Mouse (Mus musculus) T-helper 1 cell (primary cell): ENCODE measurements around the gene Dirc2.

Experiments
- in situ Hi-C: fragments of 300-600 bp; cut with MboI, MseI; formaldehyde crosslinking; loops from one replicate; pipeline ENCODE4 v1.15.1; 2025; ENCODE audit warnings: high pct_unique_total_duplicates

The Dirc2 gene

GRCm38 (mm10) chr16:35686491-35686890, 82.7 kb downstream of the Dirc2 start:
- in situ Hi-C loops: loop anchor here (25.0 kb wide), 1 partner anchor 1851 kb away; the partner anchor contains the start of genes Gtf2e1 and Rabl3

- in situ Hi-C loops: loop anchor here (25.0 kb wide), 1 partner anchor 1852 kb away; the partner anchor contains the start of genes Gtf2e1 and Rabl3
Observed at GRCm38 (mm10) chr16:35685027-35685426, 84.1 kb downstream of the Dirc2 start.

GRCm38 (mm10) chr16:35681327-35682108, 87.6 kb downstream of the Dirc2 start:
- in situ Hi-C loops: loop anchor here (25.0 kb wide), 1 partner anchor 1856 kb away; the partner anchor contains the start of genes Gtf2e1 and Rabl3

- in situ Hi-C loops: loop anchor here (25.0 kb wide), 1 partner anchor 1859 kb away; the partner anchor contains the start of genes Gtf2e1 and Rabl3
Observed at GRCm38 (mm10) chr16:35678476-35678875, 90.7 kb downstream of the Dirc2 start.

GRCm38 (mm10) chr16:35677511-35678113, 91.5 kb downstream of the Dirc2 start:
- in situ Hi-C loops: loop anchor here (25.0 kb wide), 1 partner anchor 1860 kb away; the partner anchor contains the start of genes Gtf2e1 and Rabl3

- in situ Hi-C loops: no loop called here
Observed at GRCm38 (mm10) chr16:35664847-35665246, 104.3 kb downstream of the Dirc2 start.

- in situ Hi-C loops: no loop called here
Observed at GRCm38 (mm10) chr16:35663831-35664414, 105.2 kb downstream of the Dirc2 start.

GRCm38 (mm10) chr16:35660222-35660621, 108.9 kb downstream of the Dirc2 start:
- in situ Hi-C loops: no loop called here

GRCm38 (mm10) chr16:35653951-35654350, 115.2 kb downstream of the Dirc2 start:
- in situ Hi-C loops: no loop called here

GRCm38 (mm10) chr16:35652706-35653105, 116.5 kb downstream of the Dirc2 start:
- in situ Hi-C loops: no loop called here

GRCm38 (mm10) chr16:35652206-35652605, 117.0 kb downstream of the Dirc2 start:
- in situ Hi-C loops: no loop called here

- in situ Hi-C loops: loop anchor here (10.0 kb wide), 1 partner anchor 506 kb away; the partner anchor contains the start of gene Stfa2l1
Observed at GRCm38 (mm10) chr16:35648862-35649261, 120.3 kb downstream of the Dirc2 start.
